Mouse (Mus musculus): ENCODE results near the gene Foxe1.

Gene Foxe1

GRCm38 (mm10) chr4:46343596-46344260, at the start of gene Foxe1:
Gene Foxe1 (plus strand): TSS chr4:46343609.
- peak; percentile 44 for DNase-seq (ENCODE audit: low spot score)

GRCm38 (mm10) chr4:46304071-46304470, 39.3 kb upstream of the Foxe1 start:
- peak; percentile 59 for DNase-seq (ENCODE audit: low spot score)

GRCm38 (mm10) chr4:46304757-46305384, 38.5 kb upstream of the Foxe1 start:
- DNase-seq (ENCODE audit: low spot score), result peak; percentile 82

GRCm38 (mm10) chr4:46305436-46305835, 38.0 kb upstream of the Foxe1 start:
- no peak for DNase-seq (ENCODE audit: low spot score)

GRCm38 (mm10) chr4:46307341-46307740, 36.1 kb upstream of the Foxe1 start:
- peak; percentile 43 for DNase-seq (ENCODE audit: low spot score)

- no peak for DNase-seq (ENCODE audit: low spot score)
Measured at GRCm38 (mm10) chr4:46307869-46308268, 35.5 kb upstream of the Foxe1 start.

GRCm38 (mm10) chr4:46311631-46312030, 31.8 kb upstream of the Foxe1 start:
- DNase-seq (ENCODE audit: low spot score), result no peak

- DNase-seq (ENCODE audit: low spot score), result no peak
Measured at GRCm38 (mm10) chr4:46321730-46322389, 21.5 kb upstream of the Foxe1 start.

- no peak for DNase-seq (ENCODE audit: low spot score)
Measured at GRCm38 (mm10) chr4:46322715-46323114, 20.7 kb upstream of the Foxe1 start.

- DNase-seq (ENCODE audit: low spot score), result no peak
Measured at GRCm38 (mm10) chr4:46328906-46329305, 14.5 kb upstream of the Foxe1 start.

GRCm38 (mm10) chr4:46335846-46336245, 7.6 kb upstream of the Foxe1 start:
- no peak for DNase-seq (ENCODE audit: low spot score)

GRCm38 (mm10) chr4:46337990-46338389, 5.4 kb upstream of the Foxe1 start:
- DNase-seq (ENCODE audit: low spot score), result no peak

GRCm38 (mm10) chr4:46339026-46339425, 4.4 kb upstream of the Foxe1 start:
- DNase-seq (ENCODE audit: low spot score), result no peak

- DNase-seq (ENCODE audit: low spot score), result no peak
Measured at GRCm38 (mm10) chr4:46339584-46339983, 3.8 kb upstream of the Foxe1 start.

GRCm38 (mm10) chr4:46341831-46342680, 1.4 kb upstream of the Foxe1 start:
- no peak for DNase-seq (ENCODE audit: low spot score)

- no peak for DNase-seq (ENCODE audit: low spot score)
Measured at GRCm38 (mm10) chr4:46342711-46343286, 610 bp upstream of the Foxe1 start.

GRCm38 (mm10) chr4:46344288-46344687, 879 bp downstream of the Foxe1 start:
- peak; percentile 64 for DNase-seq (ENCODE audit: low spot score)

GRCm38 (mm10) chr4:46345056-46345772, 1.8 kb downstream of the Foxe1 start:
- DNase-seq (ENCODE audit: low spot score), result no peak

- no peak for DNase-seq (ENCODE audit: low spot score)
Measured at GRCm38 (mm10) chr4:46345773-46346100, 2.3 kb downstream of the Foxe1 start.

GRCm38 (mm10) chr4:46346221-46346620, 2.8 kb downstream of the Foxe1 start:
- no peak for DNase-seq (ENCODE audit: low spot score)

- no peak for DNase-seq (ENCODE audit: low spot score)
Measured at GRCm38 (mm10) chr4:46347141-46347540, 3.7 kb downstream of the Foxe1 start.

Data from testis, postnatal 14 days (tissue).